In the genomic region with DNA sequence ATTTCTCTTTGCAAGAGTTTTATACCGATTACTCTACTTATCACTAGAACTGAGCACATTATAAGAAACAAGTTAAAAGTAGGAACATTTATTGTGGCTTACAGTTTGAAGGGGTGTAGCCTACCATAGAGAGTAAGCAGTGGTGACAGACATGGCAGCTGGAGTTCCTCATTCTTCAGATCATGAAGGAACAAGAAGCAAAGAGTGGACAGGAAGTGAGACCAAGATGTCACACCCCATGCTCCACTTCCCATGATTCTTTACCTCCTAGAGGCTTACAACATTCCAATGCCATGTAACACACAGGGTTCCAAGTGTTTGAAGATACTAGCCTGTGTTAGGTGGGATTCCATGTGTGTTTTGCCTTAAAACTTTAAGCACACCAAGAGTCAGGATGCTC, we compare ENCODE assay signal across 22 mouse cellular contexts.
DNase-seq lines count a peak whose midpoint lies in the region; ATAC-seq and TF ChIP-seq lines count a peak whose summit lies in the region.
"Had no signal": no experiment of that assay in that cellular context is flagged by ENCODE, and none has a peak within 500 bp of the region (broad histone marks: within the 10 kb centered on the region; RNA-seq: fewer than 3 reads in every experiment).

No protein-coding gene starts in this region.

- no peak overlapping the region for H3K9ac ChIP-seq in MEL (ENCODE audit: control insufficient read depth, low read depth, low read length, poor library complexity, severe bottlenecking)
- H3K9ac ChIP-seq: embryonic facial prominence, embryonic 12.5 days; forebrain, embryonic 12.5 days had no signal

- no peak for TF ChIP-seq RAD21 in MEL (IDR thresholded peaks at IDR 0.05; ENCODE audit: low read depth, low read length)

- no peak for TF ChIP-seq CTCF in MEL (IDR thresholded peaks at IDR 0.05 in 2 of 3, conservative IDR thresholded peaks at IDR 0.05 in 1 of 3; ENCODE audit: control insufficient read depth in 1 of 3, insufficient read depth in 1 of 3, low read depth in 2 of 3, low read length in 3 of 3, poor library complexity in 1 of 3, severe bottlenecking in 1 of 3)

- no peak for TF ChIP-seq POLR2A in MEL (IDR thresholded peaks at IDR 0.05; ENCODE audit: control insufficient read depth in 1 of 2, insufficient read depth in 1 of 2, low read depth in 1 of 2, low read length in 2 of 2, poor library complexity in 1 of 2)

- H3K9me3 ChIP-seq in MEL (replicated peaks; ENCODE audit: insufficient read depth, low read length), result no peaks in the 10 kb centered on the region
- H3K9me3 ChIP-seq in forebrain, embryonic 10.5 days, result no peaks in the 10 kb centered on the region
- H3K9me3 ChIP-seq: embryonic facial prominence, embryonic 10.5 days; embryonic facial prominence, embryonic 12.5 days; forebrain, embryonic 12.5 days; G1E had no signal

- 96% methylated on average over 1 of the region's 1 CpGs for WGBS in forebrain, embryonic 10.5 days

- DNase-seq in MEL (ENCODE audit: low read depth, low spot score), result peak; percentile 2
- no peak for DNase-seq in cerebellum, postnatal 10 days
- no peak for DNase-seq in gastrocnemius, postnatal 4 days (ENCODE audit: low spot score in 2 of 2)
- no peak for DNase-seq in forebrain, embryonic 10.5 days (ENCODE audit: extremely low spot score, low spot score)
- DNase-seq: adrenal gland, adult 2 months; adrenal gland, postnatal 10 days; adrenal gland, postnatal 25 days; B cell, adult 2 months; cerebellum, adult 11 months; cerebellum, adult 18-20 months; cerebellum, adult 8-10 months; cerebellum, adult 9-11 months; cerebellum, postnatal 25 days had no signal

- no peaks in the 10 kb centered on the region for H3K4me1 ChIP-seq in MEL (ENCODE audit: control insufficient read depth in 1 of 2, insufficient read depth in 2 of 2, low read length in 2 of 2)
- no peaks in the 10 kb centered on the region for H3K4me1 ChIP-seq in forebrain, embryonic 10.5 days
- H3K4me1 ChIP-seq: embryonic facial prominence, embryonic 10.5 days; embryonic facial prominence, embryonic 12.5 days; forebrain, embryonic 12.5 days had no signal

- H3K79me2 ChIP-seq in MEL (ENCODE audit: control insufficient read depth, insufficient read depth, low read length, poor library complexity), result no peaks in the 10 kb centered on the region

- H3K27me3 ChIP-seq in MEL (ENCODE audit: control insufficient read depth in 1 of 2, insufficient read depth in 2 of 2, low read length in 2 of 2), result no peaks in the 10 kb centered on the region
- no peaks in the 10 kb centered on the region for H3K27me3 ChIP-seq in forebrain, embryonic 10.5 days (ENCODE audit: poor library complexity, severe bottlenecking)
- H3K27me3 ChIP-seq: CH12.LX; embryonic facial prominence, embryonic 12.5 days; forebrain, embryonic 12.5 days had no signal

- peak; percentile 69 for ATAC-seq in megakaryocyte, adult 5-6 weeks (ENCODE audit: poor library complexity, severe bottlenecking)
- ATAC-seq: CD4-positive, CD25-positive, alpha-beta regulatory T cell, adult 4 months; forebrain, embryonic 14.5 days; forebrain, embryonic 16.5 days had no signal

- no peak overlapping the region for H3K4me3 ChIP-seq in MEL (ENCODE audit: control insufficient read depth in 1 of 2, insufficient read depth in 1 of 2, low read depth in 2 of 2, low read length in 2 of 2)
- no peak overlapping the region for H3K4me3 ChIP-seq in forebrain, embryonic 10.5 days
- H3K4me3 ChIP-seq: embryonic facial prominence, embryonic 10.5 days; embryonic facial prominence, embryonic 12.5 days; forebrain, embryonic 12.5 days had no signal

- no peak for TF ChIP-seq EP300 in MEL (IDR thresholded peaks at IDR 0.05; ENCODE audit: low read depth in 1 of 2, low read length in 2 of 2)

- H3K36me3 ChIP-seq in MEL (ENCODE audit: control insufficient read depth in 1 of 2, insufficient read depth in 2 of 2, low read length in 2 of 2), result no peaks in the 10 kb centered on the region
- H3K36me3 ChIP-seq in forebrain, embryonic 10.5 days (replicated peaks), result no peaks in the 10 kb centered on the region
- H3K36me3 ChIP-seq: embryonic facial prominence, embryonic 10.5 days; embryonic facial prominence, embryonic 12.5 days; forebrain, embryonic 12.5 days; G1E had no signal

- H3K27ac ChIP-seq in MEL (ENCODE audit: control insufficient read depth, low read depth, low read length), result no peak overlapping the region
- H3K27ac ChIP-seq in forebrain, embryonic 10.5 days, result no peak overlapping the region
- H3K27ac ChIP-seq: embryonic facial prominence, embryonic 10.5 days; embryonic facial prominence, embryonic 12.5 days; forebrain, embryonic 12.5 days had no signal

TF ChIP-seq in MEL, 35 proteins besides CTCF, POLR2A, EP300 and RAD21:
- TF ChIP-seq RCOR1 (IDR thresholded peaks at IDR 0.05; ENCODE audit: low read depth, low read length), result no peak
- no peak for TF ChIP-seq E2F4 (IDR thresholded peaks at IDR 0.05; ENCODE audit: borderline replicate concordance, low read depth, low read length)
- TF ChIP-seq CHD2 (IDR thresholded peaks at IDR 0.05; ENCODE audit: low read length), result no peak
